Mouse (Mus musculus): ENCODE data around the gene Actrt2.

DNA sequence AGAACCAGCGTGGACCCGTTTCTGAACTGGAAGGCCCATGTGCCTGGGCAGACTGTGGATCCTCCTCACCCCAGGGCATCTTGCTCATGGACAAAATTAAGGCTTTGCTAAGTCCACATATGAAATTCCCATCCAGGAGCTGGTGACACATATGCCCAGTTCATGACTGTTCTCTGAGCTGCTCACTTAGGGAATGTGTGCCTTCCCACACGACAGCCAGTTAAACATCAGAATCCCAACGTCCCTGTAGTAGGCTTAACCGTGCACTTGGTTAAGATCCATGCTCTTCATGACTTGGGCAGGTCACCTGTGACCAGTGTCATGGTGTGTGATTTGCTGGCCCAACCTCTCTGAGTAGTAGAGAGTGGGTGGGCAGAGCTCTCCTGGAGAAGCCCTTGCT is 26.7 kb upstream of the Actrt2 start:
- TF ChIP-seq CTCF (IDR thresholded peaks at IDR 0.05; ENCODE audit: control insufficient read depth, insufficient read depth, low read length) (no peak), POLR2A (IDR thresholded peaks at IDR 0.05; ENCODE audit: borderline replicate concordance, control insufficient read depth, low read depth, low read length) (no peak)
